Mouse (Mus musculus) forebrain, embryonic 13.5 days (tissue): ENCODE measurements at regions not wholly inside any gene's neighbourhood (a gene's known extent, or its start where the extent isn't known, plus 50 kb on each side); places are given as distances from the start of the nearest gene placed in this dataset.

Experiments
- ATAC-seq: fragments of 200-750 bp; cut with Nextera tagmentation; 2 replicates; pipeline ENCODE4 v1.8.0; 2017
- H3K27ac ChIP-seq: fragments of 300-500 bp; sonication (generic); 2 replicates; pipeline ENCODE4 v1.5.1; 2015; ENCODE audit warnings: inconsistent platforms, mild to moderate bottlenecking, moderate library complexity
- H3K27me3 ChIP-seq: fragments of 300-500 bp; sonication (generic); 2 replicates; pipeline ENCODE4 v1.6.1; 2015; ENCODE audit warnings: mild to moderate bottlenecking, inconsistent platforms
- H3K36me3 ChIP-seq: fragments of 300-500 bp; sonication (generic); 2 replicates; pipeline ENCODE4 v1.6.1; 2015; ENCODE audit warnings: mild to moderate bottlenecking, inconsistent platforms; ENCODE audit not compliant: poor library complexity, severe bottlenecking
- H3K4me1 ChIP-seq: fragments of 300-500 bp; sonication (generic); 2 replicates; pipeline ENCODE4 v1.6.1; 2015; ENCODE audit warnings: inconsistent platforms
- H3K4me2 ChIP-seq: fragments of 300-500 bp; sonication (generic); 2 replicates; pipeline ENCODE4 v1.6.1; 2015; ENCODE audit warnings: inconsistent platforms, mild to moderate bottlenecking, moderate library complexity
- H3K4me3 ChIP-seq: fragments of 300-500 bp; sonication (generic); 2 replicates; pipeline ENCODE4 v1.5.1; 2015; ENCODE audit warnings: mild to moderate bottlenecking, inconsistent platforms
- H3K9ac ChIP-seq: fragments of 300-500 bp; sonication (generic); 2 replicates; pipeline ENCODE4 v1.6.1; 2015; ENCODE audit warnings: mild to moderate bottlenecking, inconsistent platforms
- H3K9me3 ChIP-seq: fragments of 300-500 bp; sonication (generic); replicated peaks from 2 replicates; pipeline ENCODE4 v1.6.1; 2016; ENCODE audit warnings: inconsistent platforms
- WGBS: fragments of 180-500 bp; shearing (Covaris S2); methylation state at CpG from one replicate; pipeline ENCODE4 v1.1.7; 2015; 5-methylcytosine and 5-hydroxymethylcytosine counted together

DNA sequence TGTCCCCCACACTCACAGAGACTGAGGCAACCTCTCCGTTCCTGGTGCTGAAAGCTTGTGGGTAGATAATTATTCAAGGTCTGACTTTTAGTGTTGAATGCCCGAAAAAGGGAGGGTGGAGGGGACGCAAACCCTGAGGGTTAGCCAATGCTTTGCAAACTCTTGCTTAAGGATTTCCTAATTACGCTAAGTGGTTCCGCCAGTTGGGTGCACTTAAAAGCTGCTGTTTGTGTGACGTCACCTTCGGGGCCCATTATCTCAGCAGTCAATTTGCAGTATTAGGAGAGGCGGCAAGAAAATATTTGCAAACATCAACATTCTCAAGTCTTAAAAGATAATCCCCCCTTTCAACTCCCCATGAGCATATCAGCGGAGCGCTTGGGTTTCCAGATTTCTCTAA lies 199.2 kb upstream of the Irx5 start:
- Histone ChIP-seq H3K9me3 (peaks cover 4% of the 10 kb centered on the region; the same call in 1 of the 2 replicates), H3K36me3 (no peaks in the 10 kb centered on the region), H3K27ac (no peak overlapping the region), H3K4me1 (peaks cover 8% of the 10 kb centered on the region), H3K9ac (no peak overlapping the region), H3K27me3 (peaks cover 95% of the 10 kb centered on the region), H3K4me3 (no peak overlapping the region), H3K4me2 (no peak overlapping the region)
- WGBS: 8% methylated on average over 10 of the region's 10 CpGs
- ATAC-seq: no peak

DNA sequence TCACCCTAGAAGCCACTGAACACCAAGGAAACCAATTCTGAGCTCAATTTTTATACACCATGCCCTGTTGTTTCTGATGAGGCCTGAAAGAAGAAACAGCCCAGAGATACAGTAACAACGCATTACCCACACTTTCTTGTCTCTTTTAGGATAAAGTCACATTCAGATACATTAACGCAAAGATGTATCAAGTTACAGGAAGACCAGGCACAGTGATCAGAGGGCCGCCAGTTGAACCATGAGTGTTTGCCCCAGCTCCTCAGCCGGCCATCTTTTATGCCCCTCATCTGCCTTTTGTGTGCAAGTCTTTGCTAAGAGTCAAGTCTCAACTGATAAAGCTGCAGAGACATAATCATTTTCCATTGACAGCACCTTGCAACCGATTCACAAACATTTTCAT lies 204.9 kb upstream of the Irx5 start:
- WGBS: 72% methylated on average over 5 of the region's 5 CpGs
- Histone ChIP-seq H3K27ac (no peak overlapping the region), H3K36me3 (no peaks in the 10 kb centered on the region), H3K9ac (no peak overlapping the region), H3K9me3 (no peaks in the 10 kb centered on the region; the same call in 1 of the 2 replicates), H3K27me3 (peaks cover 86% of the 10 kb centered on the region), H3K4me3 (no peak overlapping the region), H3K4me2 (no peak overlapping the region), H3K4me1 (no peaks in the 10 kb centered on the region)
- ATAC-seq: no peak

DNA sequence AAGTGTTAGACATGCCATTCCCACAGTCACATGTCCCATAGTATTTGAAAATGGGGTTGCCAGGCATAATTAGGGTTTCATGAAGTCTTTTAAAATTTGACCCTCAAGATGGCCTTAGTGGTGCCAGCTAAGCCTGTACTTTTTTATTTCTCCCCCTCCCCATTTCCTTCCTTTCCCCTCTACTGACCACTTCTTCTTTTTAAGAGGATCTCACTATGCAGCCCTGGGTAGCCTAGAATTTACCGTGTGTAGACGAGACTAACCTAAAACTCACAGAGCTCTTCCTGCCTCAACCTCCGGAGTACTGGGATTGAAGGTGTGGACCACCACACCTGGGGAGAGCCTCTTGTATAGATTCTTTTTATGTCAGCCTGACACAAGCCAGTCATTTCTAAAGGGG lies 209.8 kb upstream of the Irx5 start:
- Histone ChIP-seq H3K4me3 (no peak overlapping the region), H3K4me2 (no peak overlapping the region), H3K9me3 (peaks cover 4% of the 10 kb centered on the region; the same call in 1 of the 2 replicates), H3K27me3 (peaks cover 66% of the 10 kb centered on the region), H3K4me1 (no peaks in the 10 kb centered on the region), H3K36me3 (no peaks in the 10 kb centered on the region), H3K27ac (no peak overlapping the region), H3K9ac (no peak overlapping the region)
- WGBS: 91% methylated on average over 3 of the region's 3 CpGs
- no peak for ATAC-seq

DNA sequence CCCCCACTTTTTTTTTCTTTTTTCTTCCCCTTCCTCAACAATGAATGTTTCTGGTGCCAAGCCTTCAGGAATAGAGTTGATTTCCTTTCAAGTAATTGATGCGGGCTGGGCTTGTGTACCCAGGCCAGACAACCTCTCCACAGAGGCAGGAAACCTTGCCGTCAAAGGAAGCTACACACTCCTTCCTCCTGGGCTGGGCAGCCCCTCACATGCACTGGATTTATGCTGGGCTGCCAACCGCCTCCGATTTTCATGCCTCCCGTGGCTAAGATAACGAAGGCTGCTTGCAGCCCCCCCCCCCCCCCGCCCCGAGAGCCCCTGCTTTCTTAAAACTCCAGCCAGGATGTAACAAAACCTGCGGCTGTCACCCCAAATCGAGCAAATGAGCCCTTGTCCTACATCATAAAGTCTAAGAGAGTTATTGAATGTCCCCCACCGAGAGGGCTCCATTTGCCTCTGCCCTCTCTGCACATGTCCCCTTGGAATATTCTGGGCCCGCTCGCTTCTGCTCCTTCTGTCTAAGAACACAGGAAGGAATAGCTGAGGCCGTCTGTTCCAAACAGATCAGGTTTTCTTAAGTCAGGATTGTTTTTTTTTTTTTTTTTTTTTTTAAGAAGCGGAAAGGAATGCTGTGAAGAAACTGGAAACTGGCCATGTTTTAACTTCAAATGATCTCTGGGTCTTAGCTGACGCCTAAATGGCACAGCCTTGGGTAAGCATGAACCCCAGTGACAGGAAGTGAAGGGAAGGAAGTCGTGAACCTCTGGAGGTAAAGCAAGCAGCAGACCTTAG lies 220.1 kb upstream of the Irx5 start:
- 6% methylated on average over 16 of the region's 17 CpGs for WGBS
- Histone ChIP-seq H3K4me2 (peak overlapping the region; percentile 19), H3K4me1 (peaks cover 50% of the 10 kb centered on the region), H3K27ac (no peak overlapping the region; the same call in 1 of the 2 replicates), H3K9ac (no peak overlapping the region), H3K9me3 (no peaks in the 10 kb centered on the region), H3K27me3 (peaks cover 75% of the 10 kb centered on the region), H3K36me3 (no peaks in the 10 kb centered on the region), H3K4me3 (no peak overlapping the region)
- ATAC-seq: peak; percentile 52; the same call in 1 of the 2 replicates

GRCm38 (mm10) chr8:92136413-92136812 lies 221.0 kb upstream of the Irx5 start:
- H3K9ac ChIP-seq: no peak overlapping the region
- H3K27me3 ChIP-seq: peaks cover 75% of the 10 kb centered on the region
- peak overlapping the region; percentile 17; the same call in 1 of the 2 replicates for H3K4me2 ChIP-seq
- no peaks in the 10 kb centered on the region for H3K9me3 ChIP-seq
- ATAC-seq: no peak
- H3K4me3 ChIP-seq: no peak overlapping the region
- WGBS: 7% methylated on average over 13 of the region's 13 CpGs
- H3K36me3 ChIP-seq: no peaks in the 10 kb centered on the region
- peaks cover 50% of the 10 kb centered on the region for H3K4me1 ChIP-seq
- no peak overlapping the region for H3K27ac ChIP-seq

GRCm38 (mm10) chr8:92134434-92134833 lies 223.0 kb upstream of the Irx5 start:
- Histone ChIP-seq H3K4me1 (peaks cover 54% of the 10 kb centered on the region), H3K4me3 (0 out of 2 replicates have a peak overlapping the region, but pooled peaks have one; percentile 2), H3K27ac (peak overlapping the region; percentile 65; the same call in 1 of the 2 replicates), H3K9ac (no peak overlapping the region), H3K9me3 (no peaks in the 10 kb centered on the region), H3K36me3 (no peaks in the 10 kb centered on the region), H3K27me3 (peaks cover 75% of the 10 kb centered on the region), H3K4me2 (peak overlapping the region; percentile 46)
- 4% methylated on average over 5 of the region's 5 CpGs for WGBS
- peak; percentile 56 for ATAC-seq

GRCm38 (mm10) chr8:92133484-92134406 lies 223.7 kb upstream of the Irx5 start:
- 0 out of 2 replicates have a peak overlapping the region, but pooled peaks have one; percentile 2 for H3K4me3 ChIP-seq
- peak; percentile 93 for ATAC-seq
- H3K36me3 ChIP-seq: no peaks in the 10 kb centered on the region
- no peak overlapping the region for H3K9ac ChIP-seq
- peak overlapping the region; percentile 65; the same call in 1 of the 2 replicates for H3K27ac ChIP-seq
- peak overlapping the region; percentile 46 for H3K4me2 ChIP-seq
- H3K27me3 ChIP-seq: peaks cover 75% of the 10 kb centered on the region
- no peaks in the 10 kb centered on the region for H3K9me3 ChIP-seq
- WGBS: 2% methylated on average over 24 of the region's 24 CpGs
- H3K4me1 ChIP-seq: peaks cover 60% of the 10 kb centered on the region

DNA sequence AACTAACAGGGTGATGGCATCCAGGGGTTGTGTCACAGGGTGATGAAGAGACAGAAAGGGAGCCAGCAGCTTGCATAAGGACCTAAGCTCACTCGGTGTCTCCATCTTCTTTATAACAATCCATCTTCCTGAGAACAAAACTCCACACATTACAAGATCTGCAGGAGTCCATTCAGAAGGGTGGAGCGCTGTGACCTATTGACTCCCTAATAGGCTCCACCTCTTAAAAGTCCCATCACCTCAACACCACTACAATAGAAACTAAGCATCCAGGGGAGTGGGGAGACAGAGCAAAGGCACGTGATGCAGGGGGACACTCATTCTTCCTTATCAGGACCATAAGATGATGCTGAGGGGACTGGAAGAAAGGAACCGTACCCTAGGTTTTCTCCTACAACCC lies 224.5 kb upstream of the Irx5 start:
- Histone ChIP-seq H3K4me1 (peaks cover 66% of the 10 kb centered on the region), H3K27ac (no peak overlapping the region), H3K4me2 (no peak overlapping the region), H3K4me3 (no peak overlapping the region), H3K36me3 (no peaks in the 10 kb centered on the region), H3K27me3 (peaks cover 75% of the 10 kb centered on the region), H3K9me3 (no peaks in the 10 kb centered on the region), H3K9ac (no peak overlapping the region)
- 11% methylated on average over 4 of the region's 4 CpGs for WGBS
- no peak for ATAC-seq

GRCm38 (mm10) chr8:92132526-92132925 lies 224.9 kb upstream of the Irx5 start:
- 58% methylated on average over 5 of the region's 5 CpGs for WGBS
- no peak overlapping the region for H3K4me3 ChIP-seq
- H3K4me1 ChIP-seq: peaks cover 64% of the 10 kb centered on the region
- no peaks in the 10 kb centered on the region for H3K36me3 ChIP-seq
- H3K4me2 ChIP-seq: no peak overlapping the region
- H3K27ac ChIP-seq: no peak overlapping the region
- H3K9me3 ChIP-seq: no peaks in the 10 kb centered on the region
- no peak for ATAC-seq
- H3K27me3 ChIP-seq: peaks cover 74% of the 10 kb centered on the region
- H3K9ac ChIP-seq: no peak overlapping the region

DNA sequence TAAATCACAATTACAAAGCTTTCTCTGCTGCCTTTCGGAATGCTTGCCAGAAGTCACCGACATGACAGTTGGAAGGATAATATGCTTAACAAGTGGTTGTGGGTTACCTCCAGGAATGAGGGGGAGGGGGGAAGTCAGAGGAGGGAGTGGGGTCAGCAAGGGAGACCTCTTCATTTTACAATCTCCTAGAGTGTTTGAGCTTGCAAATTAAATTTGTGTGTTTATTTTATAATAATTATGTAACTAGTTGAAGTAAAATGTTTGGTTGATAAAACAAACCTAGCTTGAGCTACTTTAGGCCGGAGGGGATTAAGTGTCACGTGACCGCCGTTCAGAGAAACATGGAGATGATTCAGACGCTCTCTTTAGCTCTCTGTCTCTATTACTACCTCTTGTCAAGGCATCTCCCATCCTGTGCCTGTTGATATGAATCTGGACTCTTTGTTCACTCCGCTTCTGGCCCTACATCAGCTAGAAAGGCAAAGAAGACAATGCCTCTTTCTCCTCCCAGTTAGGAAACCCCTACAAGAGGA lies 227.3 kb upstream of the Irx5 start:
- Histone ChIP-seq H3K36me3 (no peaks in the 10 kb centered on the region), H3K4me2 (no peak overlapping the region), H3K4me1 (peaks cover 43% of the 10 kb centered on the region), H3K27ac (no peak overlapping the region), H3K4me3 (no peak overlapping the region), H3K27me3 (peaks cover 82% of the 10 kb centered on the region), H3K9me3 (no peaks in the 10 kb centered on the region), H3K9ac (no peak overlapping the region)
- WGBS: 58% methylated on average over 8 of the region's 8 CpGs
- no peak for ATAC-seq

DNA sequence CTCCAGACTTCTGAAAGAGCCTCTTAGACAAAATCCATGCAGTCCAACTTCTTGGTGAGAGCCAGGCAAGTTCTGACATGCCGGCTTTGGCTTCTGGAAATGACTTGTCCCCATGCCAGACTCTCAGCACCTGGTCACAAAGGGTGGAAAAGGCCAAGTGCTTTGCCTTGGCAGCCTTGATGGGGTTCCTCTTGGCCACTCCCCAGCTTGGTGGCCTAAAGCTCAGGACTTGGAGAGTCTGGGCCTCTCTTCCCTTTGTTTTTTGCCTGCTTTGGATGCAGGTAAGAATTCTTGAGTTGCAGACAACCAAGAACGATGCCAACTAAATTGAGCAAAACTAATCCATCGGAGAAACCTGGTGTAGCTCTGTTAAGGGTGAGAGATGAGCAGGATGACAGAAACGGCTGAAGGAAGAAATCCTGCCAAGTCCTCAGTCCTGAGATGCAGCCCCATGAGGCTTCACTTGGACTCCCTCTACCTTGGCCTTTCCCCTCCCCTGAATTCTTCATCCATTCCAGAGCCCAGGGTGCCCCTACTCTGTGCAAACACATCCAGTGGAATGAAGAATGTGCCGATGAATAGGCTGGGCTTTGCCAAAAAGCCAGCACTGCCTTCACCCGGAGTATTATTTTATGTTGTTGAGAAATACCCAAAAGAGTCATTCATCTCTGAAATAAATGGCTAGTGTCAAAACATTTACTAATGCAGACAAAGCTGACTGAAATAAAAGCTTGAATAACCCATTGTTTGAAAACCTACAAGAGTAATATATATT lies 228.0 kb upstream of the Irx5 start:
- Histone ChIP-seq H3K9ac (no peak overlapping the region), H3K9me3 (no peaks in the 10 kb centered on the region), H3K4me3 (no peak overlapping the region), H3K36me3 (no peaks in the 10 kb centered on the region), H3K27ac (no peak overlapping the region), H3K27me3 (peaks cover 82% of the 10 kb centered on the region), H3K4me2 (no peak overlapping the region), H3K4me1 (peaks cover 36% of the 10 kb centered on the region)
- 57% methylated on average over 6 of the region's 6 CpGs for WGBS
- no peak for ATAC-seq
